Mouse (Mus musculus): ENCODE results near the gene Cdk12.

Gene Cdk12

GRCm38 (mm10) chr11:98317479-98317878 is 114.6 kb downstream of the Cdk12 start:
- no peak for DNase-seq (ENCODE audit: low read depth, low spot score)

- peak; percentile 45 for DNase-seq (ENCODE audit: low read depth, low spot score)
Measured at GRCm38 (mm10) chr11:98318421-98319116, 115.7 kb downstream of the Cdk12 start.

- peak; percentile 83 for DNase-seq (ENCODE audit: low read depth, low spot score)
Measured at GRCm38 (mm10) chr11:98319120-98319519, 116.3 kb downstream of the Cdk12 start.

- no peak for DNase-seq (ENCODE audit: low read depth, low spot score)
Measured at GRCm38 (mm10) chr11:98319544-98319943, 116.7 kb downstream of the Cdk12 start.

- DNase-seq (ENCODE audit: low read depth, low spot score): no peak
Measured at GRCm38 (mm10) chr11:98319944-98320343, 117.1 kb downstream of the Cdk12 start.

- DNase-seq (ENCODE audit: low read depth, low spot score): peak; percentile 68
Measured at GRCm38 (mm10) chr11:98320381-98320780, 117.5 kb downstream of the Cdk12 start.

GRCm38 (mm10) chr11:98320806-98321676 is 118.2 kb downstream of the Cdk12 start:
- peak; percentile 51 for DNase-seq (ENCODE audit: low read depth, low spot score)

- no peak for DNase-seq (ENCODE audit: low read depth, low spot score)
Measured at GRCm38 (mm10) chr11:98321677-98322003, 118.8 kb downstream of the Cdk12 start.

GRCm38 (mm10) chr11:98322159-98322558 is 119.3 kb downstream of the Cdk12 start:
- DNase-seq (ENCODE audit: low read depth, low spot score): peak; percentile 55

GRCm38 (mm10) chr11:98323136-98323866 is 120.4 kb downstream of the Cdk12 start:
- no peak for DNase-seq (ENCODE audit: low read depth, low spot score)

GRCm38 (mm10) chr11:98323933-98324332 is 121.1 kb downstream of the Cdk12 start:
- DNase-seq (ENCODE audit: low read depth, low spot score): no peak

GRCm38 (mm10) chr11:98325191-98325820 is 122.4 kb downstream of the Cdk12 start:
- no peak for DNase-seq (ENCODE audit: low read depth, low spot score)

- DNase-seq (ENCODE audit: low read depth, low spot score): peak; percentile 56
Measured at GRCm38 (mm10) chr11:98325821-98326218, 123.0 kb downstream of the Cdk12 start.

GRCm38 (mm10) chr11:98326741-98327135 is 123.9 kb downstream of the Cdk12 start:
- no peak for DNase-seq (ENCODE audit: low read depth, low spot score)

- peak; percentile 59 for DNase-seq (ENCODE audit: low read depth, low spot score)
Measured at GRCm38 (mm10) chr11:98327136-98328030, 124.5 kb downstream of the Cdk12 start.

GRCm38 (mm10) chr11:98328031-98328370 is 125.1 kb downstream of the Cdk12 start:
- no peak for DNase-seq (ENCODE audit: low read depth, low spot score)
